Mouse (Mus musculus) thymus, postnatal 36 days (tissue): ENCODE results near the gene Mfn1.

Experiments
- DNase-seq, 2 experiments: peaks; one replicate each; pipeline ENCODE4 v3.0.0; 2022; ENCODE audit warnings: mixed read lengths in 2 of 2

The Mfn1 gene

DNA sequence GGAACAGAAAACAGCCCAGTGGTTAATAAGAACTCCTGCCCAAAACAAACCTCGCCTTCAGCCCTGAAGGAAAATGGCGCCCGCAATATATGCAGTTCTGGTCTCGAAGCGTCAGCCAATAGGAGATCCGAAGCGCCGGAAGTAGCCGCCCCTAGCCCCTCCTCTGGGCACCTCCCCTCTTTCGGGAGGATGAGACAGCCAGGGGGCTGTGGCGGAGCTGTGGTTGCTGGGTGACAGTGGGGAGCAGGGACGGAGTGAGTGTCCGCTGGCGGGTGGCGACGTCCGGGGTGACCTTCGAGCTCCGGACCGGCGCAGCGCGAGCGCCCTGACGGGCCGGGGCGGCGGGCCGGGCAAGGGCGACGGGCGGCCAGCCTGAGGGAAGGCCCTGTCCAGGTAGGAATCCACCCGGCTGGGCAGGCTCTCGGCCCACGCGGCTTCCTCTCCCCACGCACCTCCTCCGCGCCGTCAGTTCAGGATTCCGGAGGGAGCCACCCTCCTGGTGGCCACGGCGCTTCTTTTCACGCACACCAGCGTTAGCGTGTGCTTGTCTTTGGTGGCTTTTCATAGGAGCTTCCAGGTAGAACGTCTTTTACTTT is at the start of gene Mfn1:
TSS of gene Mfn1 (plus strand) at position 163 of the 596 bp plus-strand sequence.
- peak; percentile 92 to 95 for DNase-seq

DNA sequence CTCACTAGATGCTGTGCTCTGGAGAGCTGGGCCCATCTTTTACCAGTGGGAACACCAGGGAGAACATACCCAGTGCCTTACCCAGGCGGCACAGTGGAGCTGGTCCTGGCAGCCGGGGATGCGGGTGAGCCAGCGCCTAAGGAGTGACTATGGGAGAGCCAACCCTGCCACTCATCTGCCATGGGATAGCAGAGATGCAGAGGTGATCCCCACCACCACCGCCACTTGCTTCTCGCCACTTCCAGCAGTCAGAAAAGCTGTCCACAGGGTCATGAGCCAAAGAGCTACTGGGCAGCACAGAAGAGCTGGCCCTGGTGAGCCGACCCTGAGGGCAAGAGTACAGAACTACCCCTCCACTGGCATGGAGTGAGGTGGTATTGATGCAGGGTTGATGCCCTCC is 49.3 kb upstream of the Mfn1 start:
- no peak for DNase-seq

DNA sequence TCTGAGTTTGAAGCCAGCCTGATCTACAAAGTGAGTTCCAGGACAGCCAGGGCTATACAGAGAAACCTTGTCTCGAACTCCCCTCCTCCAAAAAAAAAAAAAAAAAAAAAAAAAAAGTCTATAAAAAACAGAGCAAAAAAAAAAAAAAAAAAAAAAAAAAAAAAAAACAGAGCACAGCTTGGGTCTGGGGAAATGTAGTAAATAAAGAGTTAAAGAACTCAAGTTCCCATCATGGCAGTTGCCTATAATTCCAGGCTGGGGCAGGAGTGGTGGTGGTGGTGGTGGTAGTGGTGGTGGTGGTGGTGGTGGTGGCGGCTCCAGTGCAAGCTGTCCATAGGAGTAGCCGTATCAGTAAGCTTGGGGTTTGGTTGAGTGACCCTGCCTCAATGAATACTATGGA is 46.2 kb upstream of the Mfn1 start:
- no peak for DNase-seq

GRCm38 (mm10) chr3:32486543-32486942 is 42.7 kb upstream of the Mfn1 start:
- DNase-seq = no peak

- DNase-seq = no peak
Measured at GRCm38 (mm10) chr3:32488172-32488571, 41.1 kb upstream of the Mfn1 start.

- no peak for DNase-seq
Measured at GRCm38 (mm10) chr3:32490076-32490927, 39.0 kb upstream of the Mfn1 start.

DNA sequence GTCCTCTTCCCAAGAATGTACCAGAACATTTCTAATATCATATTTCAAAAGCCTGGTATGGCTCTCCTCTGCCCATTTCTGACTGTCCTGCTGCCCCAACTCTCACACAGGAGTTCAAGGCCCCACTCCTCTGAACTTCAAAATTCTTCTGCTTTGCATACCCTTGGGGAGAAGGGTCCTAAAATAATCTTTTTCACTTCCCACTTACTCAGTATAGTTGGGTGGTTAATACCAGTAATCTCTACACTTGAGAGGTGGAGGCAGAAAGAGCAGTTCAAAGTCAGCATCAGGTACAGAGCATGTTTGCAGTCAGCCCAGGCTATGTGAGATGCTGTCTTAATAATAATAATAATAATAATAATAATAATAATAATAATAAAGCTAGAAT is 38.3 kb upstream of the Mfn1 start:
- DNase-seq = no peak

- no peak for DNase-seq
Measured at GRCm38 (mm10) chr3:32492097-32493090, 36.9 kb upstream of the Mfn1 start, which contains the start of gene Kcnmb3. Kcnmb3 (minus strand) TSS chr3:32492231.

GRCm38 (mm10) chr3:32494387-32495087 is 34.7 kb upstream of the Mfn1 start:
- peak; percentile 21 to 31 for DNase-seq

DNA sequence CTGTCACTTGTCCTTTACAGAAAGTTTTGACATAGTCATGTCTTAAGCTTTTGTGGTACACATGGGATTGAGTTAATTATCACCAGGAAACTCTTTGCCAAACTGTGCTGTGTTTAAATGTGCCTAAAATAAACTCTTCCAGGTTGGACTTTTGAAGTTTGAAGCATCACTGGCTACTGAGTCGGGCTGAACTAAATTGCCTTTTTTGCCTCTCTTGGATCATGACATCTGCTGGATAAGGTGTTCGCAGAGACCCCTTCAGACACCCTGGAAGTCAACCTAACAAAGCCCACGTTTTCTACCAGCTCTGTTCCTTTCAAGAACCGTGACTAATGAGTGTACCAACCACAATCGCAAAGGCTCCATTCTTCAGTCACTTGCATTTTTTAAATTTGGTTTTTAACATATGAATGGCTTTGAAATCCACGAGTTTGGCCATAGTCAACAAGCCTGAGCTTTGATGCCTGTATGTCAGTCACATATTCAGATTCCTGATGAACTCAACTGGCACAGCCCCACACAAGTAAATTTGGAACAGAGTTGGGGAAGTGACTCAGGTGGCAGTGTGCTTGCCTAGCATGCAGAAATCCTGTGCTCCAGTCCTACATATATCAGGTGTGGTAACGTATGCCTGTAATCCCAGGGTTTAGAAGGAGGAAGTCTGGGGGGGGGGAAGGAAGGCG is 34.0 kb upstream of the Mfn1 start:
- no peak for DNase-seq

DNA sequence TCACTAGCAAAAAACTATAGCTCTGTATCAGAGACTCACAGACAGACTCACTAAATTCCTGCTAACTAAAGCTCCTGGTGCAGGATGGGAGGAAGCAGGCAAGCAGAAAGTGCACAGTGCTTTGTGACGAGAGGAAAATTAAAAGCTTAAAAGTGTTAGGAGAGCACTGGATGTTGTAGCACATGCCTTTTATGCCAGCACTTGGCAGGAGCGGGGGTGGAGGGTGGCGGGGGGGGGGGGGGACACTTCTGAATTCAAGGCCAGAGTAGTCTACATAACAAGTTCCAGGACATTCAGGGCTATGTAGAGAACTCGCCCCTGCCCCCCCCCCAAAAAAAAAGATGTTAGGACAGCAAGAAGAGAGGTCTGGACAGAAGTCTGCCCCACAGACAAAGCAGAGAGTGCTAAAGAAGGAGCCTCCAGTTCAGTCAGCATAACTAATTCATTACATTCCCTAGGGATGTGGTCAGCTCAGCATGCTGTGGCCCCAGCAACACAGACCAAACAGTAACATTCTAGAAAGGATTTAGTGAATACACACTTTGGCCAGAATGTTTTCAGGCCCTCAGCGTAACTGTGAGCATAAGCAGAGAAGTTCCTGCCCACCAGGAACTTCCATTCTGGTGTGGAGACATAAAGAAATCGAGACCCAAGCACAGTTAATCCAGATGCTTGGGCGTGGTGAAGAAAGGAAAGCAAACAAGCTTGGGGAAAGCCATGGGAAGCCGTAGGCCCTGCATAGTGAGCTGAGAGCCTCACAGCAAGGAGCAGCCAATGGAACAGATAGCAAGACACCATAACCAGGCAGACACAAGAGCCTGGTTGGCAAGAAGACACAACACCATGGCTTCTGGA is 33.2 kb upstream of the Mfn1 start:
- DNase-seq = no peak

GRCm38 (mm10) chr3:32496711-32497070 is 32.6 kb upstream of the Mfn1 start:
- no peak for DNase-seq

DNA sequence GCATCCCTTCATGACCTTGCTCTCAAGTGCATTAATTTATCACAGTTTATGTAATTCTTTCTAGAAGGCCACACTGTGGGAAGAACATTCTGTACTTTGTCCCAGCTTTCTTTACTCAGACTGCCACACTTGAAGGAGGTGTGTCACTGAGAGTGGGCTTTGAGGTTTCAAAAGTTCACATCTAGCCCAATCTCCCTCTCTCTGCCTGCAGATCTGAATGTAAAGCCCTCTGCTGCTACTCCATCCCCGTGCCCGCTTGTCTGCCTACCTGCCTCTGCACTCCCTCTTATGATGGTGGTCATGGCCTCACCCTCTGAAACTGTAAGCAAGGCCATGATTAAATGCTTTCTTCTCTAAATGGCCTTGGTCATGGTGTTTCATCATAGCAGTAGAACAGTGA is 28.9 kb upstream of the Mfn1 start:
- no peak for DNase-seq

GRCm38 (mm10) chr3:32505841-32506240 is 23.4 kb upstream of the Mfn1 start:
- DNase-seq = no peak

DNA sequence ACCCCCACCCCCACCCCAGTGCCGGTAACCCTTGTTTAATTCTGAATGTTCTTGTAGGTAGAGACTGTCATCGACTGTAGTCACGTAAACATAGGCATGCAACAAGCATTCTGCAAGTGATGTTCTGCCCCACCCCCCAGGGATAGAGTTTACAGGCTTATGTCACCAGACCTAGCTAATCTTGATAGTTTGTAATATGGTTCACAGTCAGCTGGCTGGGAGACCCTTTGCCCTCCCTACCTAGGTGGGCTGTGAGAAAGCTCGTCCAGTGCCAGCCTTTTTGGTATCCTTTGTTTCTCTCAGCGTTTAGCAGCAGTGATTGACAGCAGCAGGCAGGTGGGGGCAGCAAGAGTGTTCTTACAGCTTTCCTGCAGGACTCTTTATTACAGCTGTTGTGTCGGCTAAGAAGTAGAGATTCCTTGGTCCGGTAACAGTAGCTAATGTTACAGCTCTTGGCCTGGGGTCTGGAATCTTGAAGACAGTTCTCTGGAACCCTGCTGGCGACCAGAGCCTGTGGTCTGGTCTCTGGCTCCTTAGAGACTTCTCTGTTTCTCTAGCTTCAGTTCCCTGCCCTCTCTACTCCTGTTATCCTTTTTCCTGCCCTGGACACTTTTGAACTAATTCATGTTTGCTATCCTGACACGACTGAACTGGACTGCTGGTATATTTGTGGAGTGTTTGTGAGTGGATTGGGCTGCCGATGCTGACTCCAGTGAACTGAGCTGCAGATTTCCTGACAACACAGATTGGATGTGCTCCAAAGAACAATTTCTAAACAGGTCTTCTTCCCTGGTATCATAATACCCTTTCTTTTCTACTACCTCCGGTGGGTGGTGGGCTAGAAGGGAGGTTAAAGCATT is 22.7 kb upstream of the Mfn1 start:
- DNase-seq = no peak

- peak; percentile 50 to 51 for DNase-seq
Measured at GRCm38 (mm10) chr3:32508666-32509324, 20.5 kb upstream of the Mfn1 start.

GRCm38 (mm10) chr3:32509496-32510374 is 19.5 kb upstream of the Mfn1 start, which contains the start of gene Zfp639:
Zfp639 (plus strand) TSS chr3:32510259.
- DNase-seq = no peak
